Mouse (Mus musculus) frontal cortex, adult (tissue): Measurements from ENCODE around the gene Gm20736.
"Not testable (repeated sequence)": the region's sequence is repeated elsewhere in the genome, so short reads cannot be mapped to it uniquely, and the experiment has no call there.

Source experiments
- ATAC-seq: cut with Nextera tagmentation; 2 replicates; pipeline ENCODE4 v1.9.2; 2017; ENCODE audit warnings: mild to moderate bottlenecking, moderate library complexity, mixed read lengths; ENCODE audit not compliant: low TSS enrichment

Gm20736 gene

GRCm38 (mm10) chrY:65377390-65377789, at the start of gene Gm20736:
Gm20736 (plus strand) TSS chrY:65377690.
- ATAC-seq, result not testable (repeated sequence)
